Mouse (Mus musculus) midbrain, embryonic 13.5 days (tissue): Measurements from ENCODE around the gene Trf. TPM values are rescaled to one million over a fixed set of nuclear protein-coding genes. Genes with fewer than 3 reads are reported as not detected.

ENCODE experiments used
- ATAC-seq: fragments of 200-750 bp; cut with Nextera tagmentation; 2 replicates; pipeline ENCODE4 v1.8.0; 2017; ENCODE audit warnings: mild to moderate bottlenecking, moderate TSS enrichment, moderate library complexity
- H3K27ac ChIP-seq: fragments of 300-500 bp; sonication (generic); 2 replicates; pipeline ENCODE4 v1.5.1; 2015; ENCODE audit warnings: inconsistent platforms, mild to moderate bottlenecking, moderate library complexity
- H3K27me3 ChIP-seq: fragments of 300-500 bp; sonication (generic); 2 replicates; pipeline ENCODE4 v1.6.1; 2015; ENCODE audit warnings: mild to moderate bottlenecking, inconsistent platforms
- H3K36me3 ChIP-seq: fragments of 300-500 bp; sonication (generic); 2 replicates; pipeline ENCODE4 v1.6.1; 2015; ENCODE audit warnings: mild to moderate bottlenecking, inconsistent platforms
- H3K4me1 ChIP-seq: fragments of 300-500 bp; sonication (generic); replicated peaks from 2 replicates; pipeline ENCODE4 v1.6.1; 2015; ENCODE audit warnings: inconsistent platforms
- H3K4me2 ChIP-seq: fragments of 300-500 bp; sonication (generic); replicated peaks from 2 replicates; pipeline ENCODE4 v1.6.1; 2015; ENCODE audit warnings: moderate library complexity, mild to moderate bottlenecking, inconsistent platforms
- H3K4me3 ChIP-seq: fragments of 300-500 bp; sonication (generic); replicated peaks from 2 replicates; pipeline ENCODE4 v1.5.1; 2015; ENCODE audit warnings: mild to moderate bottlenecking, inconsistent platforms
- H3K9ac ChIP-seq: fragments of 300-500 bp; sonication (generic); replicated peaks from 2 replicates; pipeline ENCODE4 v1.6.1; 2015; ENCODE audit warnings: mild to moderate bottlenecking, inconsistent platforms
- H3K9me3 ChIP-seq: fragments of 300-500 bp; sonication (generic); 2 replicates; pipeline ENCODE4 v1.6.1; 2016; ENCODE audit warnings: mild to moderate bottlenecking, inconsistent platforms
- WGBS: fragments of 180-500 bp; shearing (Covaris S2); methylation state at CpG from one replicate; pipeline ENCODE4 v1.1.7; 2015; 5-methylcytosine and 5-hydroxymethylcytosine counted together
- polyA plus RNA-seq: library from polyadenylated mRNA; unstranded; fragments of >200 nt; fragmentation: Nextera tagmentation; extraction: Ambion mirVana; gene quantifications from 2 replicates; pipeline ENCODE4 v1.2.1, GENCODE M21; 2015

The Trf gene
- 24.7 and 25.8 TPM in 2 replicates for polyA plus RNA-seq

DNA sequence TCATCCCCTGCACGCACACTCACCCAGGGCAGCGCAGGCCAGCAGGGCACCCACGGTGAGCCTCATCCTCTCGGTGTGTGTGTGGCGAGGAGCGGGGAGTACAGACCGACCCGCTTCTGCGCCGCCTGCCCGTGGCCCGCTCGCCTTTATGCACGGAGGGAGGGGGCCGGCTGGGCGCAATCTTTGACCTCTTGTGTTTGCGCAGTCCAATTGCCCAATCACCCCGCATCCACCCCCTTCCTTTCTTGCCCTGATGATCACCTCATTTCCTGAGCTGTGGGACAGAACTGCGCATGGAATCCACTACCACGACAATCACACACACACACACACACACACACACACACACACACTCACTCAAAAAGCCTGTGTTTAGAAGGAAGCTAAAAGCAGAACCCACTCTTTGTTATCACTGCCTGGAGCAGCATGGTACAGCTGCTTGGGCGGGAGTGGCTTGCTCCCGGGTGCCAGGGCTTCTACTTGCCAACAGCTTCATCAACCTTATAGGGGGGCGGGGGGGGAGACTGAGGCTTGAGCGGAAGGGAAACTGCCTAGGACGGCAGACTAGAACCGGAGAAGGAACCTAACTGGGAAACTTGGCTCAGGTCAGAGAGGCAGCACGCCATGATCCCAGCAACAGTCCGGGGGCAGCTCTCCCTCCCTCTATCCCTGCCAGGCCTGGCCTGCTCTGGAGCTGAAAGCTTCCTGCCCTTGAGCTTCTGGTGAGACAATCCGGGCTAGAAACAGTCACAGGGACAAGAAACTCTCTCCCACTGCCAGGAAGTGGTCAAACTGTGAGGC is at the start of gene Trf, which contains the start of gene Gm20425:
TSS of gene Trf (minus strand) at position 294 of the 801 bp plus-strand sequence.
TSS of gene Gm20425 (minus strand) at position 157 of the 801 bp plus-strand sequence.
- Histone ChIP-seq H3K9ac (peak within 1 kb of the TSS; percentile 10; the same call in 1 of the 2 replicates), H3K4me1 (peaks cover 16% of the 10 kb centered on the region; the same call in 1 of the 2 replicates), H3K4me2 (peak within 1 kb of the TSS; percentile 37), H3K36me3 (no peaks in the 10 kb centered on the region), H3K4me3 (no peak within 1 kb of the TSS; the same call in 1 of the 2 replicates), H3K27ac (peak within 1 kb of the TSS; percentile 58; the same call in 1 of the 2 replicates), H3K9me3 (no peaks in the 10 kb centered on the region), H3K27me3 (no peaks in the 10 kb centered on the region)
- peak; percentile 56 for ATAC-seq
- 54% methylated on average over 29 of the region's 29 CpGs for WGBS

GRCm38 (mm10) chr9:103276876-103277275 is 46.6 kb upstream of the Trf start:
- ATAC-seq: no peak
- WGBS: 83% methylated on average over 6 of the region's 6 CpGs

DNA sequence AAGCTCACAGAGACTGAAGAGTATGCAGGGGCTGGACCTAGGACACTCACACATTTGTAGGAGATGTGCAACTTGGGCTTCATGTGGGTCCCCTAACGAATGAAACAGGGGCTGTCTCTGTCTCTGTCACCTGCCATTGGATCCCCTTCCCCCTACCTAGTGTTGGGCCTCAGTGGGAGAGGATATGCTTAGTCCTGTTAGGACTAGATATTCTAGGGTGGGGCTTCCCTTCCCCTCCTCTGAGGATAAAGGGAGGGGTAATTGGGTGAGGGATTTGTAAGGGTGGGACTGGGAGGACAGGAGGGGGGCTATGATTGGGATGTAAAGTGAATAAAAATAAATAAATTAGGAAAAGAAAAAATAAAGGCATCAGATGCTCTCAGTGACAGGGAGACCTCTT is 45.4 kb upstream of the Trf start:
- 71% methylated on average over 1 of the region's 1 CpGs for WGBS

More at GRCm38 (mm10) chr9:103276876-103277275, 46.6 kb upstream of the Trf start:
- no peak overlapping the region for H3K4me3 ChIP-seq
- no peaks in the 10 kb centered on the region for H3K36me3 ChIP-seq
- no peak overlapping the region for H3K9ac ChIP-seq
- no peak overlapping the region for H3K4me2 ChIP-seq
- no peaks in the 10 kb centered on the region for H3K27me3 ChIP-seq
- H3K9me3 ChIP-seq: no peaks in the 10 kb centered on the region
- H3K27ac ChIP-seq: no peak overlapping the region
- no peaks in the 10 kb centered on the region for H3K4me1 ChIP-seq

DNA sequence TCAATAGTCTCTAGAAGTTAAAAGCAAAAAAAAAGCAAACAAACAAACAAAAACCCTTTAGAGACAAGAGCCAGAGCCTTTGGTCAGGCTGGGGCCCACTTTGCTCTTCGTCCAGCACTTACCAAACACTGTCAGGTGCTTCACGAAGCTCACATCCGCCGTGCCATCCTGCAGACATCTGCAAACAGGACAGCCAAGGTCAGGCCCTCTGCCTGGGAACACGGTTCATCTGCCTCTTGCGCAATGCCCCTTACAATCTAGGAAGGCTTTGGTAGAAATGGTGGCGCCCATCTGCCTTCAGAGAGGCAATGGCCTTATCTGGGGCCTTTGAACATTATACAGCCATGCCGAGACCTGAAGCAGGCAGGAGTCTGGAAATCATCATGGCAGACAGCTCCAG is 44.6 kb upstream of the Trf start:
- Histone ChIP-seq H3K27me3 (no peaks in the 10 kb centered on the region), H3K27ac (no peak overlapping the region), H3K4me1 (no peaks in the 10 kb centered on the region), H3K9me3 (no peaks in the 10 kb centered on the region), H3K9ac (no peak overlapping the region), H3K4me3 (no peak overlapping the region), H3K36me3 (no peaks in the 10 kb centered on the region), H3K4me2 (no peak overlapping the region)
- WGBS: 89% methylated on average over 8 of the region's 8 CpGs
- no peak for ATAC-seq

More for the DNA sequence above, 45.4 kb upstream of the Trf start:
- Histone ChIP-seq H3K4me1 (no peaks in the 10 kb centered on the region), H3K27me3 (no peaks in the 10 kb centered on the region), H3K36me3 (no peaks in the 10 kb centered on the region), H3K27ac (no peak overlapping the region), H3K4me2 (no peak overlapping the region), H3K4me3 (no peak overlapping the region), H3K9me3 (no peaks in the 10 kb centered on the region), H3K9ac (no peak overlapping the region)
- ATAC-seq: no peak

GRCm38 (mm10) chr9:103271104-103271503 is 40.9 kb upstream of the Trf start:
- 0 out of 2 replicates have a peak, but pooled peaks have one; percentile 20 for ATAC-seq
- 36% methylated on average over 4 of the region's 4 CpGs for whole genome bisulfite sequencing

DNA sequence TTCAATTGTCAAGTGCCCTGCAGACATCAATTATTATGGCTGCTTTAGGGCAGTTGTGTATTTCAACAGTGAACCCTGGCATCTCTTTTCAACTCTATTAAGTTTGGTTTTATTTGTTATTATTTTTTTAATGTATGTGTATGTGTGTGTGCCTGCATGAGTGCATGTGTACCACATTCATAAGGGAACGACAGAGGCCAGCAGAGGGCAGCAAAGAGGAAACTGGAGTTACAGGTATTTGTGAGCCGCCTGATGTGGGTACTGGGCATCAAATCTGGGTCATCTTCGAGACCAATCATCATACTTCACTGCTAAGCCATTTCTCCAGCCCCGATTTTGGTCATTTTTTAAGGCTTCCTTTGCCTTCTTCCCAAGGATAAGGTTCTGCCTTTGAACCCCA is 35.5 kb upstream of the Trf start:
- no peaks in the 10 kb centered on the region for H3K4me1 ChIP-seq
- no peak overlapping the region for H3K27ac ChIP-seq
- no peak for ATAC-seq
- no peaks in the 10 kb centered on the region for H3K36me3 ChIP-seq
- no peak overlapping the region for H3K4me3 ChIP-seq
- no peak overlapping the region for H3K9ac ChIP-seq
- no peaks in the 10 kb centered on the region for H3K9me3 ChIP-seq
- no peak overlapping the region for H3K4me2 ChIP-seq
- H3K27me3 ChIP-seq: no peaks in the 10 kb centered on the region
- WGBS: 86% methylated on average over 4 of the region's 4 CpGs

More at GRCm38 (mm10) chr9:103271104-103271503, 40.9 kb upstream of the Trf start:
- Histone ChIP-seq H3K27me3 (no peaks in the 10 kb centered on the region), H3K36me3 (no peaks in the 10 kb centered on the region), H3K27ac (no peak overlapping the region), H3K4me1 (no peaks in the 10 kb centered on the region), H3K9me3 (no peaks in the 10 kb centered on the region), H3K9ac (no peak overlapping the region), H3K4me2 (no peak overlapping the region), H3K4me3 (no peak overlapping the region)

GRCm38 (mm10) chr9:103252906-103253305 is 22.7 kb upstream of the Trf start:
- 81% methylated on average over 5 of the region's 5 CpGs for WGBS
- no peak overlapping the region for H3K27ac ChIP-seq
- no peaks in the 10 kb centered on the region for H3K9me3 ChIP-seq
- no peak overlapping the region for H3K9ac ChIP-seq
- H3K27me3 ChIP-seq: no peaks in the 10 kb centered on the region
- H3K36me3 ChIP-seq: no peaks in the 10 kb centered on the region
- H3K4me2 ChIP-seq: no peak overlapping the region
- no peaks in the 10 kb centered on the region for H3K4me1 ChIP-seq
- no peak overlapping the region for H3K4me3 ChIP-seq
- no peak for ATAC-seq

DNA sequence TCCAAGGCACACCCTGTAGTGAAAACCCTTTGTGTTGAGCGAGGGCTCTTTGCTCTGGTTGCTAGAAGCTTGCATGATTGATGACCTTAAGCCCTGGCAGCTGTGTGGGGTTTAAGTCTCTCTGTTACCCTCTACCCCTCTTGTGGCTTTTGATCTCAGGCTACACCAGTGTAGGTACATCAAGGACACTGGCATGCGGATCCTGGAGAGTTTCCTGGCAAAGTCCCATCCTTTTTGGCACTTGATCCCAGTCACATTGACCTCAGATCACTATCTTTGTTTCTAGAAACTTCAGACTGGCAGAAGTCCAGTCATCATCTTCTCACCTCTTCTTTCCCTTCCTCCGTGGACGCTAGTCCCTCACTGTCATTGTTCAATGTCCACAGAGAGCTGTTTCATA is 18.4 kb upstream of the Trf start:
- Histone ChIP-seq H3K9me3 (no peaks in the 10 kb centered on the region), H3K4me1 (no peaks in the 10 kb centered on the region), H3K4me3 (no peak overlapping the region), H3K27ac (no peak overlapping the region), H3K36me3 (no peaks in the 10 kb centered on the region), H3K27me3 (no peaks in the 10 kb centered on the region), H3K4me2 (no peak overlapping the region), H3K9ac (no peak overlapping the region)
- ATAC-seq: no peak
- WGBS: 67% methylated on average over 4 of the region's 4 CpGs

GRCm38 (mm10) chr9:103246526-103247168 is 16.4 kb upstream of the Trf start:
- no peaks in the 10 kb centered on the region for H3K9me3 ChIP-seq
- no peak overlapping the region for H3K27ac ChIP-seq
- H3K4me1 ChIP-seq: no peaks in the 10 kb centered on the region
- no peak overlapping the region for H3K4me2 ChIP-seq
- no peaks in the 10 kb centered on the region for H3K36me3 ChIP-seq
- 87% methylated on average over 8 of the region's 8 CpGs for WGBS
- no peak overlapping the region for H3K4me3 ChIP-seq
- no peaks in the 10 kb centered on the region for H3K27me3 ChIP-seq
- no peak overlapping the region for H3K9ac ChIP-seq
- ATAC-seq: no peak

GRCm38 (mm10) chr9:103243640-103244039 is 13.4 kb upstream of the Trf start:
- Histone ChIP-seq H3K27ac (no peak overlapping the region), H3K4me2 (no peak overlapping the region), H3K4me3 (no peak overlapping the region), H3K9ac (no peak overlapping the region), H3K9me3 (no peaks in the 10 kb centered on the region), H3K4me1 (no peaks in the 10 kb centered on the region), H3K27me3 (no peaks in the 10 kb centered on the region), H3K36me3 (no peaks in the 10 kb centered on the region)
- WGBS: 96% methylated on average over 4 of the region's 4 CpGs
- no peak for ATAC-seq

- ATAC-seq: no peak
- Histone ChIP-seq H3K9ac (no peak overlapping the region), H3K4me3 (no peak overlapping the region), H3K4me1 (no peaks in the 10 kb centered on the region), H3K36me3 (no peaks in the 10 kb centered on the region), H3K4me2 (no peak overlapping the region), H3K27me3 (no peaks in the 10 kb centered on the region), H3K27ac (no peak overlapping the region), H3K9me3 (no peaks in the 10 kb centered on the region)
- WGBS: 83% methylated on average over 2 of the region's 2 CpGs
Measured at GRCm38 (mm10) chr9:103241206-103241605, 11.0 kb upstream of the Trf start.

GRCm38 (mm10) chr9:103239471-103239870 is 9.2 kb upstream of the Trf start:
- Histone ChIP-seq H3K27me3 (no peaks in the 10 kb centered on the region), H3K27ac (no peak overlapping the region), H3K4me1 (0 out of 2 replicates have a peak, but pooled peaks cover 3% of the 10 kb centered on the region), H3K9ac (no peak overlapping the region), H3K4me2 (no peak overlapping the region), H3K9me3 (no peaks in the 10 kb centered on the region), H3K36me3 (no peaks in the 10 kb centered on the region), H3K4me3 (no peak overlapping the region)
- WGBS: 82% methylated on average over 6 of the region's 6 CpGs
- no peak for ATAC-seq
